Mouse (Mus musculus) stomach, postnatal 0 days (tissue): ENCODE data around the gene Nek10. TPM values are rescaled to one million over a fixed set of nuclear protein-coding genes. Genes with fewer than 3 reads are reported as not detected.
"Not testable (repeated sequence)": the region's sequence is repeated elsewhere in the genome, so short reads cannot be mapped to it uniquely, and the experiment has no call there.

Experiments
- ATAC-seq: fragments of 200-750 bp; cut with Nextera tagmentation; 2 replicates; pipeline ENCODE4 v1.8.0; 2017; ENCODE audit not compliant: low FRiP score, low TSS enrichment
- DNase-seq: peaks from one replicate; pipeline ENCODE4 v3.0.0-alpha.2; 2016; ENCODE audit warnings: low spot score
- H3K27ac ChIP-seq: fragments of 300-500 bp; sonication (generic); replicated peaks from 2 replicates; pipeline ENCODE4 v1.5.1; 2014; ENCODE audit warnings: mild to moderate bottlenecking, control low read depth
- H3K27me3 ChIP-seq: fragments of 300-500 bp; sonication (generic); 2 replicates; pipeline ENCODE4 v1.6.1; 2014; ENCODE audit warnings: low read length; ENCODE audit not compliant: control insufficient read depth, insufficient read depth
- H3K36me3 ChIP-seq: fragments of 300-500 bp; sonication (generic); 2 replicates; pipeline ENCODE4 v1.6.1; 2014; ENCODE audit warnings: low read length, mixed read lengths; ENCODE audit not compliant: control insufficient read depth, insufficient read depth
- H3K4me1 ChIP-seq: fragments of 300-500 bp; sonication (generic); replicated peaks from 2 replicates; pipeline ENCODE4 v1.6.1; 2014; ENCODE audit warnings: antibody characterized with exemption; ENCODE audit not compliant: control insufficient read depth, insufficient read depth
- H3K4me2 ChIP-seq: fragments of 300-500 bp; sonication (generic); replicated peaks from 2 replicates; pipeline ENCODE4 v1.6.1; 2014; ENCODE audit warnings: low read depth, mild to moderate bottlenecking, control low read depth, moderate library complexity
- H3K4me3 ChIP-seq: fragments of 300-500 bp; sonication (generic); 2 replicates; pipeline ENCODE4 v1.5.1; 2014; ENCODE audit warnings: low read depth, low read length, control low read depth
- H3K9ac ChIP-seq: fragments of 300-500 bp; sonication (generic); 2 replicates; pipeline ENCODE4 v1.6.1; 2014; ENCODE audit warnings: mild to moderate bottlenecking, low read length, control low read depth, mixed read lengths
- H3K9me3 ChIP-seq: fragments of 300-500 bp; sonication (generic); 2 replicates; pipeline ENCODE4 v1.6.1; 2016; ENCODE audit warnings: low read length; ENCODE audit not compliant: control insufficient read depth
- CTCF ChIP-seq: IDR thresholded peaks from 2 replicates; pipeline ENCODE4 v1.5.1; 2016; ENCODE audit warnings: antibody characterized with exemption, low read depth, mild to moderate bottlenecking, moderate library complexity
- EP300 ChIP-seq: optimal IDR thresholded peaks from 2 replicates; pipeline ENCODE3; 2016; ENCODE audit warnings: antibody characterized with exemption
- WGBS: fragments of 180-500 bp; shearing (Covaris S2); extraction: QIAGEN DNeasy Blood & Tissue Kit; methylation state at CpG from one replicate; pipeline ENCODE4 v1.1.7; 2014; 5-methylcytosine and 5-hydroxymethylcytosine counted together
- polyA plus RNA-seq: library from polyadenylated mRNA; unstranded; fragments of >200 nt; fragmentation: Nextera tagmentation; extraction: Ambion mirVana; gene quantifications from 2 replicates; pipeline ENCODE4 v1.2.1, GENCODE M21; 2015

The Nek10 gene
- polyA plus RNA-seq, 1 experiment from 2014 or later: 0.02 TPM

GRCm38 (mm10) chr14:14974156-14974555 lies 170.9 kb downstream of the Nek10 start:
- H3K4me2 ChIP-seq: no peak overlapping the region
- DNase-seq: no peak
- 20% methylated on average over 1 of the region's 1 CpGs for WGBS
- H3K36me3 ChIP-seq: no peaks in the 10 kb centered on the region
- TF ChIP-seq CTCF (no peak), EP300 (no peak)
- no peak overlapping the region for H3K9ac ChIP-seq
- ATAC-seq: no peak
- no peaks in the 10 kb centered on the region for H3K4me1 ChIP-seq
- H3K9me3 ChIP-seq: no peaks in the 10 kb centered on the region
- no peak overlapping the region for H3K4me3 ChIP-seq
- no peaks in the 10 kb centered on the region for H3K27me3 ChIP-seq
- H3K27ac ChIP-seq: no peak overlapping the region

GRCm38 (mm10) chr14:14984106-14984505 lies 180.9 kb downstream of the Nek10 start:
- not testable (repeated sequence) for H3K4me3 ChIP-seq, H3K9me3 ChIP-seq, H3K27me3 ChIP-seq, DNase-seq, ATAC-seq, H3K4me2 ChIP-seq, H3K36me3 ChIP-seq, H3K27ac ChIP-seq, H3K4me1 ChIP-seq, H3K9ac ChIP-seq
- 11% methylated on average over 1 of the region's 1 CpGs for WGBS

- H3K27me3 ChIP-seq: no peaks in the 10 kb centered on the region
Observed at GRCm38 (mm10) chr14:14984710-14985647, 181.8 kb downstream of the Nek10 start.

GRCm38 (mm10) chr14:14987403-14987802 lies 184.2 kb downstream of the Nek10 start:
- WGBS: 21% methylated on average over 1 of the region's 1 CpGs
- TF ChIP-seq CTCF (no peak), EP300 (no peak)
- Histone ChIP-seq H3K27ac (no peak overlapping the region), H3K9ac (no peak overlapping the region), H3K9me3 (no peaks in the 10 kb centered on the region), H3K36me3 (no peaks in the 10 kb centered on the region), H3K27me3 (no peaks in the 10 kb centered on the region), H3K4me3 (no peak overlapping the region), H3K4me1 (no peaks in the 10 kb centered on the region), H3K4me2 (no peak overlapping the region)
- DNase-seq (no peak), ATAC-seq (no peak)

More at GRCm38 (mm10) chr14:14984710-14985647, 181.8 kb downstream of the Nek10 start:
- peak; percentile 79 for DNase-seq
- Histone ChIP-seq H3K36me3 (no peaks in the 10 kb centered on the region), H3K9me3 (no peaks in the 10 kb centered on the region), H3K4me1 (no peaks in the 10 kb centered on the region), H3K4me2 (no peak overlapping the region), H3K9ac (no peak overlapping the region), H3K4me3 (no peak overlapping the region), H3K27ac (no peak overlapping the region)
- 36% methylated on average over 11 of the region's 11 CpGs for WGBS
- peak; percentile 75 for ATAC-seq
- TF ChIP-seq EP300 (no peak), CTCF (peak; percentile 95)

GRCm38 (mm10) chr14:14991642-14992041 lies 188.4 kb downstream of the Nek10 start:
- Histone ChIP-seq H3K27me3 (no peaks in the 10 kb centered on the region), H3K4me2 (no peak overlapping the region), H3K4me3 (no peak overlapping the region), H3K27ac (no peak overlapping the region), H3K9me3 (no peaks in the 10 kb centered on the region), H3K36me3 (no peaks in the 10 kb centered on the region), H3K4me1 (no peaks in the 10 kb centered on the region), H3K9ac (no peak overlapping the region)
- TF ChIP-seq CTCF (no peak), EP300 (no peak)
- 79% methylated on average over 2 of the region's 2 CpGs for WGBS
- no peak for DNase-seq
- ATAC-seq: no peak

- WGBS: 68% methylated on average over 4 of the region's 4 CpGs
Observed at GRCm38 (mm10) chr14:15011408-15011807, 208.2 kb downstream of the Nek10 start.

More at GRCm38 (mm10) chr14:15011408-15011807, 208.2 kb downstream of the Nek10 start:
- DNase-seq (no peak), ATAC-seq (no peak)
- Histone ChIP-seq H3K36me3 (no peaks in the 10 kb centered on the region), H3K9me3 (no peaks in the 10 kb centered on the region), H3K4me2 (no peak overlapping the region), H3K4me1 (no peaks in the 10 kb centered on the region), H3K4me3 (no peak overlapping the region), H3K27me3 (no peaks in the 10 kb centered on the region), H3K9ac (no peak overlapping the region), H3K27ac (no peak overlapping the region)
- no peak for TF ChIP-seq CTCF
- TF ChIP-seq EP300: no peak
